Comparison of ENCODE assay signal across 15 mouse cellular contexts in genomic region chr4:139233755-139234254, GRCm38 (mm10). TPM values are rescaled to one million over a fixed set of nuclear protein-coding genes. Genes with fewer than 3 reads are reported as not detected.
DNase-seq lines count a peak whose midpoint lies in the region; ATAC-seq and TF ChIP-seq lines count a peak whose summit lies in the region.
"Had no signal": no experiment of that assay in that cellular context is flagged by ENCODE, and none has a peak within 500 bp of the region (broad histone marks: within the 10 kb centered on the region; RNA-seq: fewer than 3 reads in every experiment).

No protein-coding gene starts in this region.

- H3K27ac ChIP-seq in heart, embryonic 10.5 days, result peak overlapping the region; percentile 60
- no peak overlapping the region for H3K27ac ChIP-seq in limb, embryonic 13.5 days
- no peak overlapping the region for H3K27ac ChIP-seq in limb, embryonic 10.5 days
- 0 out of 2 replicates have a peak overlapping the region, but pooled peaks have one; percentile 5 for H3K27ac ChIP-seq in liver, embryonic 15.5 days (replicated peaks)
- H3K27ac ChIP-seq in stomach, postnatal 0 days (replicated peaks), result peak overlapping the region; percentile 71; the same call in 1 of the 2 replicates
- H3K27ac ChIP-seq: midbrain, embryonic 13.5 days had no signal

- 36% methylated on average over 4 of the region's 4 CpGs for WGBS in heart, embryonic 10.5 days
- 88% methylated on average over 4 of the region's 4 CpGs for WGBS in limb, embryonic 13.5 days
- 92% methylated on average over 4 of the region's 4 CpGs for WGBS in limb, embryonic 10.5 days
- 39% methylated on average over 4 of the region's 4 CpGs for WGBS in liver, embryonic 15.5 days (ENCODE audit: insufficient replicate concordance)
- 43% methylated on average over 4 of the region's 4 CpGs for WGBS in stomach, postnatal 0 days

- ATAC-seq in limb, embryonic 13.5 days (ENCODE audit: low FRiP score, low read depth), result no peak
- ATAC-seq in liver, embryonic 15.5 days (ENCODE audit: insufficient read depth), result peak; percentile 35; the same call in 1 of the 2 replicates
- no peak for ATAC-seq in stomach, postnatal 0 days (ENCODE audit: low FRiP score, low TSS enrichment)
- ATAC-seq: inflammation-experienced regulatory T-cells, adult 6 months; lung, postnatal 0 days; midbrain, embryonic 13.5 days had no signal

- H3K4me3 ChIP-seq in heart, embryonic 10.5 days, result no peak overlapping the region
- no peak overlapping the region for H3K4me3 ChIP-seq in limb, embryonic 13.5 days
- H3K4me3 ChIP-seq in limb, embryonic 10.5 days, result no peak overlapping the region
- H3K4me3 ChIP-seq in liver, embryonic 15.5 days (replicated peaks), result no peak overlapping the region
- no peak overlapping the region for H3K4me3 ChIP-seq in stomach, postnatal 0 days (ENCODE audit: low read depth, low read length)
- H3K4me3 ChIP-seq: midbrain, embryonic 13.5 days had no signal

- TF ChIP-seq CTCF in stomach, postnatal 0 days (IDR thresholded peaks at IDR 0.05; ENCODE audit: low read depth), result no peak

- no peaks in the 10 kb centered on the region for H3K27me3 ChIP-seq in heart, embryonic 10.5 days (ENCODE audit: insufficient read depth, poor library complexity, severe bottlenecking)
- H3K27me3 ChIP-seq in limb, embryonic 13.5 days, result no peaks in the 10 kb centered on the region
- no peaks in the 10 kb centered on the region for H3K27me3 ChIP-seq in limb, embryonic 10.5 days (ENCODE audit: low read depth, poor library complexity, severe bottlenecking)
- H3K27me3 ChIP-seq in liver, embryonic 15.5 days, result no peaks in the 10 kb centered on the region
- no peaks in the 10 kb centered on the region for H3K27me3 ChIP-seq in stomach, postnatal 0 days (ENCODE audit: control insufficient read depth, insufficient read depth, low read length)
- H3K27me3 ChIP-seq: midbrain, embryonic 13.5 days had no signal

- no peaks in the 10 kb centered on the region for H3K9me3 ChIP-seq in heart, embryonic 10.5 days
- H3K9me3 ChIP-seq in limb, embryonic 13.5 days, result no peaks in the 10 kb centered on the region
- H3K9me3 ChIP-seq in limb, embryonic 10.5 days (replicated peaks), result no peaks in the 10 kb centered on the region
- no peaks in the 10 kb centered on the region for H3K9me3 ChIP-seq in liver, embryonic 15.5 days (replicated peaks)
- H3K9me3 ChIP-seq in stomach, postnatal 0 days (ENCODE audit: control insufficient read depth, low read length), result no peaks in the 10 kb centered on the region
- H3K9me3 ChIP-seq: midbrain, embryonic 13.5 days had no signal

- peaks cover 86% of the 10 kb centered on the region for H3K4me1 ChIP-seq in heart, embryonic 10.5 days
- peaks cover 87% of the 10 kb centered on the region for H3K4me1 ChIP-seq in limb, embryonic 13.5 days
- peaks cover 68% of the 10 kb centered on the region for H3K4me1 ChIP-seq in limb, embryonic 10.5 days
- peaks cover 40% of the 10 kb centered on the region for H3K4me1 ChIP-seq in liver, embryonic 15.5 days (replicated peaks)
- H3K4me1 ChIP-seq in stomach, postnatal 0 days (replicated peaks; ENCODE audit: control insufficient read depth, insufficient read depth), result peaks cover 13% of the 10 kb centered on the region

- H3K9ac ChIP-seq in limb, embryonic 13.5 days, result 0 out of 2 replicates have a peak overlapping the region, but pooled peaks have one; percentile 13
- H3K9ac ChIP-seq in liver, embryonic 15.5 days, result no peak overlapping the region
- no peak overlapping the region for H3K9ac ChIP-seq in stomach, postnatal 0 days (ENCODE audit: low read length)
- H3K9ac ChIP-seq: midbrain, embryonic 13.5 days had no signal

- peaks cover 21% of the 10 kb centered on the region for H3K36me3 ChIP-seq in heart, embryonic 10.5 days
- H3K36me3 ChIP-seq in limb, embryonic 13.5 days, result peaks cover 10% of the 10 kb centered on the region
- peaks cover 28% of the 10 kb centered on the region for H3K36me3 ChIP-seq in limb, embryonic 10.5 days
- peaks cover 4% of the 10 kb centered on the region for H3K36me3 ChIP-seq in liver, embryonic 15.5 days (replicated peaks)
- 0 out of 2 replicates have a peak, but pooled peaks cover 3% of the 10 kb centered on the region for H3K36me3 ChIP-seq in stomach, postnatal 0 days (ENCODE audit: control insufficient read depth, insufficient read depth, low read length)

- DNase-seq in heart, embryonic 10.5 days (ENCODE audit: low spot score), result no peak
- DNase-seq in heart, adult 18-20 months, result no peak
- no peak for DNase-seq in limb, embryonic 10.5 days (ENCODE audit: low spot score)
- DNase-seq in stomach, postnatal 0 days (ENCODE audit: low spot score), result no peak
- DNase-seq in lung, postnatal 14 days, result no peak
- no peak for DNase-seq in kidney, adult 18-20 months
- DNase-seq: adrenal gland, postnatal 25 days; left cerebral cortex, postnatal 4 days; right cerebral cortex, postnatal 25 days; thymus, postnatal 4 days had no signal

- no peak for TF ChIP-seq EP300 in stomach, postnatal 0 days (optimal IDR thresholded peaks at IDR 0.05)

- H3K4me2 ChIP-seq in limb, embryonic 13.5 days (replicated peaks), result no peak overlapping the region
- H3K4me2 ChIP-seq in liver, embryonic 15.5 days, result no peak overlapping the region
- H3K4me2 ChIP-seq in stomach, postnatal 0 days (replicated peaks; ENCODE audit: low read depth), result no peak overlapping the region
- H3K4me2 ChIP-seq: midbrain, embryonic 13.5 days had no signal

RNA-seq across cellular contexts. Expression of gene Capzb, which starts 41.1 kb away (rescaled TPM):
- polyA plus RNA-seq in heart, embryonic 10.5 days (2016; fragmentation: Nextera tagmentation; extraction: Ambion mirVana), result 450 and 452 TPM in 2 replicates
- 100 to 1,000 TPM; 356 to 380 TPM for total RNA-seq in heart, adult 18-20 months (2021)
- polyA plus RNA-seq in limb, embryonic 13.5 days (2015; fragmentation: Nextera tagmentation; extraction: Ambion mirVana), result 396 and 406 TPM in 2 replicates
- polyA plus RNA-seq in limb, embryonic 10.5 days (2016; fragmentation: Nextera tagmentation; extraction: Ambion mirVana), result 385 and 390 TPM in 2 replicates
- 148 and 153 TPM in 2 replicates for polyA plus RNA-seq in liver, embryonic 15.5 days (2015; fragmentation: Nextera tagmentation; extraction: Ambion mirVana)
- 341 and 344 TPM in 2 replicates for polyA plus RNA-seq in stomach, postnatal 0 days (2015; fragmentation: Nextera tagmentation; extraction: Ambion mirVana)

Comparison
In these comparisons a context has a peak if more than half of its experiments do, and no peak if none do; other contexts are left out.
1. H3K27ac ChIP-seq: peak in heart, embryonic 10.5 days (single experiment), liver, embryonic 15.5 days (single experiment) and stomach, postnatal 0 days (single experiment); none in limb, embryonic 13.5 days (single experiment) and limb, embryonic 10.5 days (single experiment).